Mouse (Mus musculus): ENCODE measurements around the gene Mrps12.

The Mrps12 gene

GRCm38 (mm10) chr7:28741709-28742438, at the start of gene Mrps12, which contains the start of gene Sars2:
Gene Mrps12 (minus strand): TSS chr7:28741820.
Gene Sars2 (plus strand): TSS chr7:28741992.
- peak; percentile 97 for DNase-seq (ENCODE audit: low read depth)

- peak; percentile 69 for DNase-seq (ENCODE audit: low read depth)
Observed at GRCm38 (mm10) chr7:28790066-28790806, 48.6 kb upstream of the Mrps12 start.

- DNase-seq (ENCODE audit: low read depth) = peak; percentile 57
Observed at GRCm38 (mm10) chr7:28789235-28789634, 47.6 kb upstream of the Mrps12 start.

- no peak for DNase-seq (ENCODE audit: low read depth)
Observed at GRCm38 (mm10) chr7:28788307-28789195, 46.9 kb upstream of the Mrps12 start, which contains the start of gene Rinl. Gene Rinl (plus strand): TSS chr7:28788969.

DNA sequence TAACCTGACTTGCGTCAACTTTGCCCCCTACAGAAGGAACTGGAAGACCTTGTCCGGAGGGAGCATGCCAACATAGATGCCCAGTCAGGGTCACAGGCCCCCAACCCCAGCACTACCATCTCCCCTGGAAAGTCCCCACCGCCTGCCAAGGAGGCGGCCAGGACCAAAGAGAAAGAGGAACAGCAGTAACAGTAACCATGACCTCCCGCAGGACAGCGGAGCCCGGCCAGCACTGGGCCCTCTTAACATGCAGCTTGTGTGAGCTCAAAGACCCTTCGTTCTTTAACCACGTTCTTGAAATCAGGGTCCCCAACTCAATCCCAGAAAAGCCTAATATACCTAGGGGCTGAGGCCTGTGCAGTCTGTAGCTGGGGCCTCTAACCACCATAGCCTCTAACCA, 46.3 kb upstream of the Mrps12 start:
- no peak for DNase-seq (ENCODE audit: low read depth)

DNA sequence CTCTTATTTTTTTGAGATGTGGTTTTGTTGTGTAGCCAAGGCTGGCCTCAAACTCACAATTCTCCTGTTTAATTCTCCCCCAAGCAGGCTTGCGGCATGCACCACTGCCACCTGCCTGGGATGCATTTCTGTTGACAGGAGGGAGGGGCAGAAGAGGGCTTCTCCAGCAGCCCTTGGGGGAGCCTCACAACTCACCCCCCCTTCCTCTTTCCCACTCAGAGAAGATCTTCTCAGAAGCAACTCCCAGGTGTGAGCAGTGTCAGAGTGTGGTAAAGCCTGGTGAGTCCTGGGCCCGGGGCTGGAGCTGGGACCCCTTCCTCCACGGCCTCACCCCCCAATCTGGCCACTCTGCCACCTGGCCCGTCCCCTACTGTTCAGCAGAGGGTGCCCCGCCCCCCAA, 43.5 kb upstream of the Mrps12 start:
- DNase-seq (ENCODE audit: low read depth) = no peak

- no peak for DNase-seq (ENCODE audit: low read depth)
Observed at GRCm38 (mm10) chr7:28781261-28781663, 39.6 kb upstream of the Mrps12 start.

GRCm38 (mm10) chr7:28780857-28781256, 39.2 kb upstream of the Mrps12 start:
- no peak for DNase-seq (ENCODE audit: low read depth)

GRCm38 (mm10) chr7:28780067-28780658, 38.5 kb upstream of the Mrps12 start:
- DNase-seq (ENCODE audit: low read depth) = peak; percentile 98

- DNase-seq (ENCODE audit: low read depth) = no peak
Observed at GRCm38 (mm10) chr7:28778825-28779224, 37.2 kb upstream of the Mrps12 start.

DNA sequence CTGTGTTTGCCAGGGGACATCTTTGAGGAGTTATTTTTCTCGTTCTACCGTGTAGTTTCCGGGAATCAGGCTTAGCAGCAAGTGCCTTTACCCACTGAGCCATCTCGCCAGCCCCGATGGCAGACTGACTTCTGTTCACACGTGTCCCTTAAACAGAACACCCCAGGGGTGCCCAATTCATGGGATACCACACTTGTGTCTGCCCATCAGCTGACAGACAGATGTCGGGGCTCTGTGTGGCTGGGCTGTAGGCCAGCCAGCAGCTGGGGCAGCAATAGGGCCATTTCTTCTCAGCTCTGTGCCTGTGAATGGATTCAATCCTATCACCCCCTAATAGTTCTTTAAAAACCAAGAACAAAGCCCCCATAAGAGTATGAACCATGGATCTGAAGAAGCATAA, 33.5 kb upstream of the Mrps12 start:
- no peak for DNase-seq (ENCODE audit: low read depth)

- no peak for DNase-seq (ENCODE audit: low read depth)
Observed at GRCm38 (mm10) chr7:28774164-28774563, 32.5 kb upstream of the Mrps12 start.

DNA sequence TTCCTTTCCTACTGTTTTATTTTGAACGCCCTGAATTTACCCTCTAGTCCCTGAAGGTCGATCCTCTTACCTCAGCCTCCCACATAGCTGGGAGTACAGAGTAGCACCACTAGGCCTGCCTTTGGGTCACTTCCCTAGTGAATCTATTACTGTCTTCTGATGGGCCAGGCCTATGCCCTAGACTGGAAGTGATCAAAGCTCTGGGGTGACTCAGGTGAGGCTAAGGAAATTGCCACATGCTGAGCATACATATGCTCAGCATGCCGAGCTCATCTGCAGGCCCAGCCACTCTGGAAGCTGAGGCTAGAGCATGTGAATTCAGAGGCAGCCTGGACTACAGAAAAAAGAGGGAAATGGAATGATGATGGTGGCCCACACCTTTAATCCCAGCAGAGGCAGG, 31.5 kb upstream of the Mrps12 start:
- no peak for DNase-seq (ENCODE audit: low read depth)

DNA sequence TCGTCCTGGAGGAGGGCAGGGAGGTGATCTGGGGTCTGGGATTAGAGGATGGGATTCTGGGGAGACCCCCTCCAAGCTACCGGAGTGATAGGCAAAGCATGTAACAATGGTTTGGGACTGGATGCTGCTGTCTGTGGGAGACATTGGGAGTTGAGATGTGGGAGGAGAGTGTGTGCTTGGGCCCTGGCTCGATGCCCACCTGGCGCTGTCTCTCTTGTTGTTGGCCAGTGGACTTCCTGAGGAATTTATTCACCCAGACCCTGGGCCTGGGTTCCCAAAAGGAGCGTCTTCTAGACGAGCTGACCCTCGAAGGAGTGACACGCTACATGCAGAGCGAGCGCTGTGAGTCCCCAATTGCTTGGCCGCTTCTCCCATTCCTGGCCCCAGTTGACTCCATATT, 30.2 kb upstream of the Mrps12 start:
- DNase-seq (ENCODE audit: low read depth) = no peak

GRCm38 (mm10) chr7:28770309-28770708, 28.7 kb upstream of the Mrps12 start:
- no peak for DNase-seq (ENCODE audit: low read depth)

- no peak for DNase-seq (ENCODE audit: low read depth)
Observed at GRCm38 (mm10) chr7:28769414-28769958, 27.9 kb upstream of the Mrps12 start.

GRCm38 (mm10) chr7:28767462-28767965, 25.9 kb upstream of the Mrps12 start, which contains the start of gene Nfkbib:
Gene Nfkbib (minus strand): TSS chr7:28767512.
- no peak for DNase-seq (ENCODE audit: low read depth)

- DNase-seq (ENCODE audit: low read depth) = peak; percentile 24
Observed at GRCm38 (mm10) chr7:28766910-28767309, 25.3 kb upstream of the Mrps12 start.

- DNase-seq (ENCODE audit: low read depth) = peak; percentile 98
Observed at GRCm38 (mm10) chr7:28766173-28766879, 24.7 kb upstream of the Mrps12 start, which contains the start of gene Sirt2. Gene Sirt2 (plus strand): TSS chr7:28766735.

DNA sequence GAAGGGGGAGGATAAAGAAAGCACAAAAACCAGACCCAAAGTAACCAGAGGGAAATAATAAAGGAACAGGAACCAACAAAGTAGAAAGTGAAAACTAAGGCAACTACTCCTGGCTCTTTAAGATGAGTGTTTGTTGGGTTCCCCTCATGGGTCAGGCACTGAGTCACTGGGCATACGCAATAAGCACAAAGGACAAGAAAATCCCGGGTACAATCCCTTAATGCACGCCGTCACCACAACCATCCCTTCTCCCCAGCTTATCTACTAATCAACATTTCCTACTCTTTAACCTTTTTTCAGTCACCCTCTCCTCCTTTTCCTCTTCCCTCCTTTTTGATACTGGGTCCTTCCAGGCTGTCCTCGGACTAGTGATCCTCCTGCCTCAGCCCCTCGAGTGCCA, 23.6 kb upstream of the Mrps12 start:
- DNase-seq (ENCODE audit: low read depth) = peak; percentile 35

GRCm38 (mm10) chr7:28761907-28762306, 20.3 kb upstream of the Mrps12 start:
- no peak for DNase-seq (ENCODE audit: low read depth)
